Mouse (Mus musculus) cortical plate, adult 2 months (tissue): ENCODE measurements around the gene Krtap4-8.

Experiments used
- CTCF ChIP-seq: fragments of 200-500 bp; IDR thresholded peaks from 2 replicates; pipeline ENCODE4 v1.5.1; 2011; ENCODE audit warnings: mild to moderate bottlenecking, control low read depth, low read length; ENCODE audit not compliant: insufficient read depth; ENCODE audit errors: extremely low read depth
- POLR2A ChIP-seq: fragments of 200-500 bp; IDR thresholded peaks from 2 replicates; pipeline ENCODE4 v1.6.1; 2011; ENCODE audit warnings: mild to moderate bottlenecking, low read length, control low read depth; ENCODE audit not compliant: insufficient read depth; ENCODE audit errors: extremely low read depth

DNA sequence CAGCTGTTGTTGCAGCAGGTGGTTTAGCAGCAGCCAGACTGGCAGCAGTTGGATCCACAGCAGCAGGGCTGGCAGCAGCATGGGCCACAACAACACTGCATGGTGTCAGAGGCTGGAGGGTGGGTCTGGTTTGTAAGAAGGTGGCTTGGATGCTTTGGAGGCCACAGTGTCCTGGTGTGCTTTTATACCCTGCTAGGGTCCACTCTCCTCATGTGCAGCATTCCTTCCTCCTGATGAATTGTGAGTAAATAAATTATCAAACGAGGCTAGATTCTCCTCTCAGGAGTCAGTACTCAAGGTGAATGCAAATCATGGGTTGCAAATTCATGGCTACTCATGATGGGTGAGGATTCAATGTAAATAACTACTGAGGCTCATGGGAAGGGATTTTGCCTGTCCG lies 46.3 kb downstream of the Krtap4-8 start, which contains the start of gene Gm14180:
- TF ChIP-seq POLR2A (no peak), CTCF (no peak)
